Mouse (Mus musculus) hindbrain, postnatal 0 days (tissue): ENCODE results near the gene Gabpb1. TPM values are rescaled to one million over a fixed set of nuclear protein-coding genes. Genes with fewer than 3 reads are reported as not detected.
A peak's percentile ranks its signal among the peaks of the same experiment; 100 is the strongest.

Source experiments
- ATAC-seq: fragments of 200-750 bp; cut with Nextera tagmentation; 2 replicates; pipeline ENCODE4 v1.8.0; 2017; ENCODE audit warnings: mild to moderate bottlenecking, moderate TSS enrichment, moderate library complexity
- DNase-seq: peaks from one replicate; pipeline ENCODE4 v3.0.0-alpha.2; 2015; ENCODE audit warnings: low spot score
- H3K27ac ChIP-seq: fragments of 300-500 bp; sonication (generic); 2 replicates; pipeline ENCODE4 v1.5.1; 2014; ENCODE audit warnings: mild to moderate bottlenecking
- H3K27me3 ChIP-seq: fragments of 300-500 bp; sonication (generic); 2 replicates; pipeline ENCODE4 v1.6.1; 2014; ENCODE audit warnings: low read length, mixed read lengths; ENCODE audit not compliant: insufficient read depth
- H3K36me3 ChIP-seq: fragments of 300-500 bp; sonication (generic); 2 replicates; pipeline ENCODE4 v1.6.1; 2014; ENCODE audit warnings: low read length, mixed read lengths; ENCODE audit not compliant: insufficient read depth
- H3K4me1 ChIP-seq: fragments of 300-500 bp; sonication (generic); 2 replicates; pipeline ENCODE4 v1.6.1; 2014; ENCODE audit warnings: antibody characterized with exemption, low read length, mixed read lengths; ENCODE audit not compliant: insufficient read depth
- H3K4me2 ChIP-seq: fragments of 300-500 bp; sonication (generic); 2 replicates; pipeline ENCODE4 v1.6.1; 2014; ENCODE audit warnings: low read depth, mild to moderate bottlenecking, low read length, moderate library complexity, mixed read lengths
- H3K4me3 ChIP-seq: fragments of 300-500 bp; sonication (generic); 2 replicates; pipeline ENCODE4 v1.5.1; 2014; ENCODE audit warnings: low read length
- H3K9ac ChIP-seq: fragments of 300-500 bp; sonication (generic); replicated peaks from 2 replicates; pipeline ENCODE4 v1.6.1; 2014; ENCODE audit warnings: mild to moderate bottlenecking, low read length, moderate library complexity, mixed read lengths
- H3K9me3 ChIP-seq: fragments of 300-500 bp; sonication (generic); 2 replicates; pipeline ENCODE4 v1.6.1; 2016; ENCODE audit warnings: low read length, mixed read lengths
- CTCF ChIP-seq: IDR thresholded peaks from 2 replicates; pipeline ENCODE4 v1.5.1; 2016; ENCODE audit warnings: antibody characterized with exemption, control low read depth, low read depth
- WGBS: fragments of 180-500 bp; shearing (Covaris S2); extraction: QIAGEN DNeasy Blood & Tissue Kit; methylation state at CpG from one replicate; pipeline ENCODE4 v1.1.7; 2014; 5-methylcytosine and 5-hydroxymethylcytosine counted together
- polyA plus RNA-seq: library from polyadenylated mRNA; unstranded; fragments of >200 nt; fragmentation: Nextera tagmentation; extraction: Ambion mirVana; gene quantifications from 2 replicates; pipeline ENCODE4 v1.2.1, GENCODE M21; 2015
- total RNA-seq: library from RNA; depleted of rRNA; stranded (reverse); fragments of >200 nt; gene quantifications from 2 replicates; pipeline ENCODE4 v1.2.3, GENCODE M21; 2014; rRNA removed

Gabpb1 gene
- total RNA-seq = 15.2 and 16.9 TPM in 2 replicates
- polyA plus RNA-seq = 25.2 and 27.0 TPM in 2 replicates

DNA sequence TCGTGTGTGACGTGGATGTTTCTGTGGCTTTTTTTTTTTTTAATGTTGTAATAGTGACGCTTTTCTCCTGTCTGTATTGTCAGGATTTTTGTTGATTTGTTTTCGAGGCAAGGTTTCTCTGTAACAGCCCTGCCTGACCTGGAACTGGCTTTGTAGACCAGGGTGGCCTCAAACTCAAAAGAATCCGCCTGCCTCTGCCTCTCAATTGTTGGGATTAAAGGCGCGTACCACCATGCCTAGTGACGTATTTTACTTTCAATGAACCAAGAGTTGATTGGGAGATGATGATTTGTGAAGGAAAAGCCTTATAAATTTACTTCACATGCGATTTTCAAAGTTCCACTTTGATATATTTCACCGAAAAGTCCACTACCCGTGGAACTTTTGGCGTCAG lies at the start of gene Gabpb1:
Gene Gabpb1, minus strand, starts transcription at position 216 of the 394 bp plus-strand sequence.
- Histone ChIP-seq H3K27ac (peak within 1 kb of the TSS; percentile 100), H3K9ac (peak within 1 kb of the TSS; percentile 100), H3K4me1 (peaks cover 17% of the 10 kb centered on the region), H3K4me3 (peak within 1 kb of the TSS; percentile 89), H3K36me3 (no peaks in the 10 kb centered on the region), H3K27me3 (no peaks in the 10 kb centered on the region), H3K9me3 (no peaks in the 10 kb centered on the region), H3K4me2 (peak within 1 kb of the TSS; percentile 57)
- DNase-seq (peak; percentile 19), ATAC-seq (no peak)
- WGBS = 23% methylated on average over 12 of the region's 12 CpGs
- no peak for TF ChIP-seq CTCF

DNA sequence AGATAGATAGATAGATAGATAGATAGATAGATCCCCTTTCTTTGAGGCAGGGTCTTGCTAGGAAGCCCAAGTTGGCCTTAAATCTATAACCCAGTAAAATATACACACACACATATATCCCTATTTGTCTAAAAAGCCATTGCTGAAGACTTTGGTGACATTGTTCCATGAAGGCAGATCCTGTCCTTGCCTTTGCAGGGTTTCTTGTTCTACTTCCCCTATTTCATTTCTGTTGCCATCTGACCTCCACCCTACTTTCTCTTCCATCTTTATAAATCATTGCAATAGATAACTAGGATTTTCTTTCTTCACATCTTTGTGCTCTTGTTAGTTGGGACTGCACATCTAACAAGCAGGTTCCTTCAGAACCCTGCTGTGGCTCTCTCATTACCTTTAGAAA lies 36.8 kb upstream of the Gabpb1 start:
- no peaks in the 10 kb centered on the region for H3K9me3 ChIP-seq
- H3K4me3 ChIP-seq = no peak overlapping the region
- H3K9ac ChIP-seq = no peak overlapping the region
- no peak for TF ChIP-seq CTCF
- no peak for DNase-seq
- H3K27me3 ChIP-seq = no peaks in the 10 kb centered on the region
- no peak overlapping the region for H3K4me2 ChIP-seq
- H3K36me3 ChIP-seq = no peaks in the 10 kb centered on the region
- H3K27ac ChIP-seq = no peak overlapping the region
- no peak for ATAC-seq
- H3K4me1 ChIP-seq = no peaks in the 10 kb centered on the region

DNA sequence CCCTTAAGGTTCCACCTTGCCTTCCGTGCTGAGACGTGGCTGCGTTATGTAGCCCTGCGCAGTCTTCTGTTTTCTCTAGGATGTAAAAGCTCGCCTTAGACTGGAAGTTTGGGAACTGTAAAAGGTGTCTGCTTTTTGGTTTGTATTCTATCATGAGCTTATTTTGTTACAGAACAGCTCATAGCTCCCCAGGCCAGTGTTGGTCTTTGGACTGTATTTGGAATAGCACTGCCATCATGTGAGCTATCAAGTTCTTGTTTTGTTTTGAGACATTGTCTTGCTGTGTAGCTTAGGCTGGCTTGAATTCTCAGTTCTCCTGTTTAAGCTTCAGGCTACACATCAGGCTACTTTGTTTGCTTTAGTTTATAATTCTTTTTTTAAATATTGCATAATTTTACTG lies 36.4 kb upstream of the Gabpb1 start:
- Histone ChIP-seq H3K4me3 (no peak overlapping the region), H3K36me3 (no peaks in the 10 kb centered on the region), H3K9me3 (no peaks in the 10 kb centered on the region), H3K9ac (no peak overlapping the region), H3K4me2 (no peak overlapping the region), H3K4me1 (no peaks in the 10 kb centered on the region), H3K27me3 (no peaks in the 10 kb centered on the region), H3K27ac (no peak overlapping the region)
- no peak for ATAC-seq
- WGBS = 97% methylated on average over 5 of the region's 5 CpGs
- no peak for TF ChIP-seq CTCF
- DNase-seq = no peak

DNA sequence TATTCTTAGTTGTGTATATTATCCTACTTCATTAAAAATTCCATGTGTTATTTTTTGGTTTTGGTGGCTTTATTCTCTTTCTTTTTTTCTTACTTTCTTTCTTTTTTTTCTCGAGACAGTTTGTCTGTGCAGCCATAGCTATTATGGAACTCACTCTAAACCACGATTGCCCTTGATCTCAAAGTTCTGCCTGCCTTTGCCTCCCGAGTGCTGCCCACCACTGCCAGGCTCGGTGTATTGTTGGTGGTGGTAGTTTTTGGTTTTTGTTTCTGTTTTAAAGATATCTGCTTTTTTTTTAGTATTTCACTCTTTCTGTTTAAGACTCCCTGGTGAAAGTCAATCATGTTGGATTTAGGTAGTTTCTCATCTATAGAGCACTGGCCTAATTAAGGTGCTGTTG lies 32.2 kb upstream of the Gabpb1 start:
- H3K9ac ChIP-seq = no peak overlapping the region
- WGBS = 84% methylated on average over 4 of the region's 4 CpGs
- TF ChIP-seq CTCF = no peak
- H3K4me3 ChIP-seq = peak overlapping the region; percentile 81
- no peaks in the 10 kb centered on the region for H3K4me1 ChIP-seq
- no peaks in the 10 kb centered on the region for H3K27me3 ChIP-seq
- no peak overlapping the region for H3K27ac ChIP-seq
- DNase-seq = no peak
- no peak for ATAC-seq
- H3K4me2 ChIP-seq = peak overlapping the region; percentile 68
- H3K36me3 ChIP-seq = no peaks in the 10 kb centered on the region
- H3K9me3 ChIP-seq = no peaks in the 10 kb centered on the region

DNA sequence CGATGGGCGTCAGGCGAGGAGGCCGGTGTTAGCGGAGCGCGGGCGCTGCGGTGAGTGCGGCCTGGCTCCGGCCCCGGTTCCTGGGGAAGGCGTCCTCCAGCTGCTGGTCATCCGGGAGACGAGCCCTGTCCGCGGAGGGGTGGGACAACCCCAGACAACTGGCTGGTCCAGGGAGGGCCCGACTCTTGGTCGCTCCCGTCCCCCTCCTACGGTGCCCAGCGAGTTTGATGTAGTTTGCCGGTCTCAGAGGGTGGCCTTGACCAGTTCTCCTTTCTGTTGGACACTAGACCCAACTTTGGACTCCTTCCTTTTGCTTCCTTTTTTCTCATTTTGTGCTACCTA lies 31.3 kb upstream of the Gabpb1 start:
- TF ChIP-seq CTCF = no peak
- no peaks in the 10 kb centered on the region for H3K9me3 ChIP-seq
- no peaks in the 10 kb centered on the region for H3K36me3 ChIP-seq
- peak overlapping the region; percentile 88 for H3K9ac ChIP-seq
- H3K4me3 ChIP-seq = peak overlapping the region; percentile 81
- peak overlapping the region; percentile 87 for H3K27ac ChIP-seq
- ATAC-seq = peak; percentile 83
- peak overlapping the region; percentile 68 for H3K4me2 ChIP-seq
- H3K4me1 ChIP-seq = no peaks in the 10 kb centered on the region
- DNase-seq = no peak
- WGBS = 1% methylated on average over 23 of the region's 23 CpGs
- H3K27me3 ChIP-seq = no peaks in the 10 kb centered on the region

DNA sequence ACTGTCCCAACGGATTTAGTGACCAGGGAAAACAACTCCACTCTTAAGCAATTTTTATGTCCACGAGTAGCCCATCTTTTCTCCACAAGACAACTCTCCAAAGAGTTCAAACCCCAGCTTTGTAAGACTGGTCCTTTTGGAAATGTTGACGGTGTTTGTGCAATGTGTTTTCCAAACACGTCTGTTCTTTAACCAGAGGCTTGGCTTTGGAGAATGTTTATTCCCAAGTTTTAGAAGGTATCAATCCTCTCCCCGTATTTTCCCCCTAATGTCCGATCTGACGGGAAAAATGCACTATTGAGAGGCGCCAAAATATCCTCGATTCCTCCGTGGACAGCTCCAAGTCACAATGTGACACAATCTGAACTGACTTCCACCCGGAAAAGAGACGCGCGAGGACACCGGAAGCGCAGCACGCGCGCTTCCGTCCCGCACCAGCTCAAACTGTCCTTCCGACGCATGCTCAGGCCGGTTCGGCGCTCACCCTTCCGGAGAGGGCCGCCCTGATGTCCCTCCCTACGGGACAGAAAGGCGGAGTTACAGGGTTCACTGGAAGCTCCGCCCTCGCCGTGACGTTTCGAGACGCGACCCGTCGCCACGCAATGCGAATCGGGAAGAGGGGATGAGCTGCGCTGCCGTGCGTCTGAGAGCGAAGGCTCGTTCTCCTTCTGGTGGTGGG lies 30.8 kb upstream of the Gabpb1 start, which contains the start of gene Usp8:
Gene Usp8, plus strand, starts transcription at position 570 of the 679 bp plus-strand sequence.
- DNase-seq = peak; percentile 100
- Histone ChIP-seq H3K4me2 (peak within 1 kb of the TSS; percentile 68), H3K9me3 (no peaks in the 10 kb centered on the region), H3K27ac (peak within 1 kb of the TSS; percentile 87), H3K27me3 (peaks cover 3% of the 10 kb centered on the region; the same call in 1 of the 2 replicates), H3K4me1 (no peaks in the 10 kb centered on the region), H3K36me3 (no peaks in the 10 kb centered on the region), H3K4me3 (peak within 1 kb of the TSS; percentile 81), H3K9ac (peak within 1 kb of the TSS; percentile 88)
- peak; percentile 12; the same call in 1 of the 2 replicates for TF ChIP-seq CTCF
- ATAC-seq = peak; percentile 100
- WGBS = 2% methylated on average over 47 of the region's 47 CpGs

DNA sequence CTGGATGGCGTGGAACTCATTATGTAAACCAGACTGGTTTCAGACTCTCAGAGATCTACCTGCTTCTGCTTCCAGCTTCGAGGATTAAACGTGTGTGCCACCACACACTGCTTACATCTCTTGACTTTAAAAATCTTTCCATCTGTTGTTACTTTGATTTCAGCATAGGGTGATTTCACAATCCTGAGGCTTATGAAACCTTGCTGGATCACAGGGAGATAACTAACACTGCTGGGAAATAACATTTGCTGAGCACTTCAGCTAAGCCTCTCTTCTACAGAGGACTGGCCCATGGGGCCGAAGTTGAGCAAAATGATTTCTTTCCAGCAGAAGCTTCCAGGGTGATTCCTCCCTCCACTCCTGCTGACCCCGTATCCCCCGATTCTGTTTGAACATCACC lies 19.1 kb upstream of the Gabpb1 start:
- WGBS = 80% methylated on average over 6 of the region's 6 CpGs
- no peaks in the 10 kb centered on the region for H3K4me1 ChIP-seq
- H3K27ac ChIP-seq = no peak overlapping the region
- no peaks in the 10 kb centered on the region for H3K9me3 ChIP-seq
- no peak for TF ChIP-seq CTCF
- no peaks in the 10 kb centered on the region for H3K27me3 ChIP-seq
- no peak overlapping the region for H3K4me3 ChIP-seq
- no peak overlapping the region for H3K4me2 ChIP-seq
- no peak overlapping the region for H3K9ac ChIP-seq
- no peak for DNase-seq
- ATAC-seq = no peak
- H3K36me3 ChIP-seq = no peaks in the 10 kb centered on the region
